Mouse (Mus musculus) myocyte (in vitro differentiated cells): Measurements from ENCODE around the gene Zmynd8. TPM values are rescaled to one million over a fixed set of nuclear protein-coding genes. Genes with fewer than 3 reads are reported as not detected.

Source experiments
- H3K27me3 ChIP-seq: one replicate; pipeline ENCODE4 v1.6.1; 2011; ENCODE audit not compliant: control insufficient read depth, insufficient read depth, insufficient read length
- H3K36me3 ChIP-seq: one replicate; pipeline ENCODE4 v1.6.1; 2011; ENCODE audit not compliant: control insufficient read depth, insufficient read depth
- H3K4me2 ChIP-seq: one replicate; pipeline ENCODE4 v1.6.1; 2011; ENCODE audit warnings: low read depth, control low read depth
- H3K4me3 ChIP-seq: one replicate; pipeline ENCODE4 v1.5.1; 2011; ENCODE audit warnings: mild to moderate bottlenecking, control low read depth, moderate library complexity
- H3K79me2 ChIP-seq: one replicate; pipeline ENCODE4 v1.6.1; 2011; ENCODE audit not compliant: control insufficient read depth, insufficient read depth
- H3ac ChIP-seq: one replicate; pipeline ENCODE4 v1.6.1; 2011; ENCODE audit not compliant: control insufficient read depth, insufficient read length
- CEBPB ChIP-seq: IDR thresholded peaks from 2 replicates; pipeline ENCODE4 v1.6.1; 2011; ENCODE audit warnings: mild to moderate bottlenecking, moderate library complexity; ENCODE audit not compliant: poor library complexity, insufficient read depth, severe bottlenecking
- E2F4 ChIP-seq: IDR thresholded peaks from one replicate; pipeline ENCODE4 v1.6.1; 2011; ENCODE audit warnings: mild to moderate bottlenecking, control low read depth, moderate library complexity; ENCODE audit not compliant: insufficient read depth
- MAX ChIP-seq: IDR thresholded peaks from one replicate; pipeline ENCODE4 v1.6.1; 2011; ENCODE audit warnings: low read depth, mild to moderate bottlenecking, control low read depth
- MYOD1 ChIP-seq, 3 experiments: IDR thresholded peaks; one replicate each; pipeline ENCODE4 v1.6.1; 2011; ENCODE audit warnings: control low read depth in 2 of 3, low read depth in 2 of 3, mild to moderate bottlenecking in 2 of 3, moderate library complexity in 1 of 3; ENCODE audit not compliant: insufficient read length in 2 of 3, control insufficient read depth in 1 of 3
- MYOG ChIP-seq, 3 experiments: IDR thresholded peaks; one replicate each; pipeline ENCODE4 v1.6.1; 2011; ENCODE audit warnings: control low read depth in 2 of 3, low read depth in 2 of 3, mild to moderate bottlenecking in 2 of 3; ENCODE audit not compliant: insufficient read length in 2 of 3, control insufficient read depth in 1 of 3, insufficient read depth in 1 of 3
- POLR2A ChIP-seq: IDR thresholded peaks from one replicate; pipeline ENCODE4 v1.6.1; 2011; ENCODE audit warnings: low read depth, mild to moderate bottlenecking, control low read depth, moderate library complexity; ENCODE audit not compliant: insufficient read length
- POLR2AphosphoS2 ChIP-seq: IDR thresholded peaks from one replicate; pipeline ENCODE4 v1.6.1; 2011; ENCODE audit warnings: low read depth, control low read depth; ENCODE audit not compliant: insufficient read length
- REST ChIP-seq: IDR thresholded peaks from one replicate; pipeline ENCODE4 v1.6.1; 2011; ENCODE audit warnings: mild to moderate bottlenecking, control low read depth, moderate library complexity; ENCODE audit not compliant: insufficient read depth, insufficient read length
- SRF ChIP-seq: IDR thresholded peaks from one replicate; pipeline ENCODE4 v1.6.1; 2011; ENCODE audit warnings: low read depth; ENCODE audit not compliant: control insufficient read depth, insufficient read length
- TCF12 ChIP-seq: IDR thresholded peaks from one replicate; pipeline ENCODE4 v1.6.1; 2011; ENCODE audit warnings: mild to moderate bottlenecking, control low read depth; ENCODE audit not compliant: poor library complexity, insufficient read depth, severe bottlenecking
- TCF3 ChIP-seq: IDR thresholded peaks from one replicate; pipeline ENCODE4 v1.6.1; 2011; ENCODE audit warnings: low read depth, control low read depth; ENCODE audit not compliant: insufficient read length
- USF1 ChIP-seq: IDR thresholded peaks from one replicate; pipeline ENCODE4 v1.6.1; 2011; ENCODE audit warnings: low read depth, mild to moderate bottlenecking, control low read depth, moderate library complexity
- polyA plus RNA-seq: library from polyadenylated mRNA; unstranded; fragments of >200 nt; fragmentation: generic; extraction: Trizol; gene quantifications from one replicate; pipeline ENCODE4 v1.2.1, GENCODE M21; 2012; ENCODE audit warnings: missing spikeins

Zmynd8 gene
- polyA plus RNA-seq, 1 experiment = 20.9 TPM

DNA sequence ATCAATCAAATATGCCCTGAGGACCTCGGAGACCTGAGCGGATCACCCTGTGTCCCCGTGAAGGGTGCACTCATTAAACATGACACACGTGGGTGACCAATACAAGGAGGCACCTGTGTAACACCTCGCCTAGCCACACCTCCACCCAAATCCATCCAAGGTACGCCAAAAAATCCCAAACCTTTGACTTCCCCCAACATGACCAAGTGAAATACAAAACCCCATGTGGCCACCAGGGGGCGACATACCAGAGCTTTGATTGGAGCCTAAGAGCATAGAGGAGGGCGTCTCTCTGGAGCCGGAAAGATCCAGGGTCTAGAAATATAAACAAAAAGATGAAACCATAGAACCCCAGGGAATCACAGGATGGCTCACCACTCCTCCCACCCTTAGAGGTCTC lies 107.2 kb downstream of the Zmynd8 start:
- Histone ChIP-seq H3K79me2 (no peaks in the 10 kb centered on the region), H3ac (no peak overlapping the region), H3K4me3 (no peak overlapping the region), H3K27me3 (no peaks in the 10 kb centered on the region), H3K4me2 (no peak overlapping the region), H3K36me3 (peaks cover 23% of the 10 kb centered on the region)
- TF ChIP-seq POLR2A = no peak
- no peak for TF ChIP-seq MYOG (IDR thresholded peaks at IDR 0.05; ENCODE audit: control insufficient read depth in 1 of 3, insufficient read depth in 1 of 3, insufficient read length in 2 of 3, low read depth in 2 of 3)
- TF ChIP-seq E2F4 = no peak
- no peak for TF ChIP-seq MYOD1 (IDR thresholded peaks at IDR 0.05; ENCODE audit: control insufficient read depth in 1 of 3, insufficient read length in 2 of 3, low read depth in 2 of 3)
- no peak for TF ChIP-seq POLR2AphosphoS2
- TF ChIP-seq MAX = no peak
- TF ChIP-seq SRF = no peak
- no peak for TF ChIP-seq TCF12
- TF ChIP-seq CEBPB = no peak
- no peak for TF ChIP-seq REST
- TF ChIP-seq USF1 = no peak
- no peak for TF ChIP-seq TCF3

DNA sequence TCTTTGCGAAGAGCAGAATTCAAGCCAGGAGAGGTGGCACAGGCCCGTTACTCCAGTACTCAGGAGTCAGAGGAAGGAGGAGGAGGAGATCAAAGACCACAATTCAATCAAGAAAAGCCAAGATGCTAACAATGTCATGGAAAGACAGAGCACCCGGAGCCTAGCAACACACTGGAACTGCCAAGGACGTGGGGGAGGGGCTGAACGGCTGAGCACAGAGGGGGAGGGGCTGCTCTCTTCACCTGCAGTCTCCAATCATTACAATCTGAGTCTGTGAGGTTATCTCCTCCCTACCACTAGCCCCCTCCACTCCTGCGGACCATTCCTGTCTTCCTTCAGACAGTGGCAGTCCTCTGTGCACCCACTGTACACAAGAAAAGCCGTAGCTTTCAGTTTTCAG lies 107.8 kb downstream of the Zmynd8 start:
- Histone ChIP-seq H3K4me2 (no peak overlapping the region), H3K79me2 (no peaks in the 10 kb centered on the region), H3ac (no peak overlapping the region), H3K27me3 (no peaks in the 10 kb centered on the region), H3K4me3 (no peak overlapping the region), H3K36me3 (peaks cover 28% of the 10 kb centered on the region)
- TF ChIP-seq USF1 = no peak
- no peak for TF ChIP-seq MYOG (IDR thresholded peaks at IDR 0.05; ENCODE audit: control insufficient read depth in 1 of 3, insufficient read depth in 1 of 3, insufficient read length in 2 of 3, low read depth in 2 of 3)
- TF ChIP-seq REST = no peak
- TF ChIP-seq TCF12 = no peak
- TF ChIP-seq CEBPB = no peak
- no peak for TF ChIP-seq MYOD1 (IDR thresholded peaks at IDR 0.05; ENCODE audit: control insufficient read depth in 1 of 3, insufficient read length in 2 of 3, low read depth in 2 of 3)
- no peak for TF ChIP-seq MAX
- no peak for TF ChIP-seq POLR2AphosphoS2
- TF ChIP-seq POLR2A = no peak
- no peak for TF ChIP-seq SRF
- TF ChIP-seq E2F4 = no peak
- no peak for TF ChIP-seq TCF3

- Histone ChIP-seq H3K27me3 (no peaks in the 10 kb centered on the region), H3ac (no peak overlapping the region), H3K36me3 (peaks cover 30% of the 10 kb centered on the region), H3K4me3 (no peak overlapping the region), H3K79me2 (no peaks in the 10 kb centered on the region), H3K4me2 (no peak overlapping the region)
- TF ChIP-seq TCF3 (no peak), TCF12 (no peak), MYOG (IDR thresholded peaks at IDR 0.05; ENCODE audit: control insufficient read depth in 1 of 3, insufficient read depth in 1 of 3, insufficient read length in 2 of 3, low read depth in 2 of 3) (no peak), MYOD1 (IDR thresholded peaks at IDR 0.05; ENCODE audit: control insufficient read depth in 1 of 3, insufficient read length in 2 of 3, low read depth in 2 of 3) (no peak)
These were observed 109.1 kb downstream of the Zmynd8 start for GRCm38 (mm10) chr2:165789667-165790066.

DNA sequence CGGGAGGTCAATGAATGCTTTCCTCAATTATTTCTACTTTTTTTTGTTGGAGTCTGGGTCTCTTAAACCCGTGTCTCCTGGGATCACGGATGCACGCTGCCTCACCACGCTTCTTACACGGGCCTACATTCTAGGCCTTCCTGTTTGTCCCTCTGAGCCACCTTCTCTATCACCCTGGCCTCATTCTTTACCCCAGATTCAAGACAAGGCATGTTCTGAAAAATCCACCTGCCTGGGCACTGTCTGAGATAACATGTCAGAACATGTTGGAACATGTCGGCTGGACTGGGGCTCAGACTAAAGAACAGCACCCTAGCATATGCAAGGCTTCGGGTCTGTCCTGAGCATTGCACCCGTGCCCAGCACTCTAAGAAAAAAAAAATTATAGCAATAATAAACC lies 110.0 kb downstream of the Zmynd8 start:
- no peaks in the 10 kb centered on the region for H3K79me2 ChIP-seq
- H3K36me3 ChIP-seq = peaks cover 32% of the 10 kb centered on the region
- no peak overlapping the region for H3K4me2 ChIP-seq
- H3K4me3 ChIP-seq = no peak overlapping the region
- no peak for TF ChIP-seq MAX
- no peak for TF ChIP-seq CEBPB
- H3ac ChIP-seq = no peak overlapping the region
- no peaks in the 10 kb centered on the region for H3K27me3 ChIP-seq

DNA sequence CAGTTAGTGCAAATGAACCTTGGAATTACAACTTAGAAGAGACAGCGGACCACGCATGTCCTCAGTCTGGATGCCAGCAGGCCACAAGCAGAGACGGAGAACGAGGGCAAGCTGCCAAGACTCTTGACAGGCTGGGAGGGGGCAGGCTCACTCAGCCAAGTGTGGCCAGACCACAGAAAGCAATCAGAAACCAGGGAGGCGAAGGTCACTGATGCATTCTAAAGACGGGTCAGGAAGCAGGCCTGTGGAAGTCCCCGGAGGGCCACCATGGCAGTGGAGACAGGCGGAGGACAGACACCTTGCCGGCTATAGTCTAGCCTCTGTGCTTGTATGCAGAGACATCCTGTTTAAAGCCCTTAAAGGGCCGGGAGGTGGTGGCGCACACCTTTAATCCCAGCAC lies 110.8 kb downstream of the Zmynd8 start:
- H3K27me3 ChIP-seq = no peaks in the 10 kb centered on the region
- H3K79me2 ChIP-seq = no peaks in the 10 kb centered on the region
- H3K4me3 ChIP-seq = no peak overlapping the region
- H3K36me3 ChIP-seq = peaks cover 32% of the 10 kb centered on the region
- TF ChIP-seq CEBPB = no peak
- no peak for TF ChIP-seq POLR2AphosphoS2
- no peak for TF ChIP-seq MYOG (IDR thresholded peaks at IDR 0.05; ENCODE audit: control insufficient read depth in 1 of 3, insufficient read depth in 1 of 3, insufficient read length in 2 of 3, low read depth in 2 of 3)
- TF ChIP-seq USF1 = no peak
- TF ChIP-seq REST = no peak
- no peak for TF ChIP-seq TCF12
- H3ac ChIP-seq = no peak overlapping the region
- no peak overlapping the region for H3K4me2 ChIP-seq
